19 mouse cellular contexts compared by ENCODE assay signal in the genomic region with DNA sequence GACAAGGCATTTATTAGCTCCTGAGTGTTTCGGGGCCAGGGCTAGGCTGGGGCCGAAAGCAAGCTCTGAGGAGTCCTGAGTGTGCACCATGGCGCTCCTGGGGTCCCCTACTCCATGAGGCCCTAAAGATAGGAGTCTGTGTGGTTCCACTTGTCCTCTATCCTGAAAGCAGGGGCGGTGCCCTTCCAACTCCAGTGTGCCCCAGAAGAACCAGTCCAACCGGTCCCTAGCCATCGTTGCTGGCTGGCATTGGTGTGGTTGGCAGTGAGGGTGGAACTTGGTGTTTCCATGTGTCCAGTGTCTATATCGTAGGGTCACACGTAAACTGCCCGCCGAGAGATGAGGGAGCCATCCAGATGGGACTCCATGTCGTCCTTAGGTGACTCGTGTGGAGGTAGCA. TPM values are rescaled to one million over a fixed set of nuclear protein-coding genes. Genes with fewer than 3 reads are reported as not detected.
DNase-seq lines count a peak whose midpoint lies in the region.
"Had no signal": no experiment of that assay in that cellular context is flagged by ENCODE, and none has a peak within 500 bp of the region (broad histone marks: within the 10 kb centered on the region; RNA-seq: fewer than 3 reads in every experiment).

No protein-coding gene starts in this region.

- peak; percentile 83 for DNase-seq in urinary bladder, postnatal 14 days (ENCODE audit: low spot score)
- no peak for DNase-seq in urinary bladder, adult 2 months (ENCODE audit: low spot score)
- peak; percentile 45 for DNase-seq in kidney, postnatal 14 days
- peak; percentile 61 for DNase-seq in lung, postnatal 14 days
- peak; percentile 68 to 78 for DNase-seq in urinary bladder, postnatal 36 days (ENCODE audit: low spot score in 2 of 2)
- DNase-seq in right cerebral cortex, adult 18-20 months = no peak
- DNase-seq in embryo, embryonic 10 days (ENCODE audit: low spot score) = no peak
- no peak for DNase-seq in layer of hippocampus, adult 11-12 months (ENCODE audit: low spot score)
- DNase-seq: adrenal gland, postnatal 36 days; cerebellum, postnatal 10 days; gastrocnemius, postnatal 36 days; heart, postnatal 36 days; layer of hippocampus, postnatal 36 days; right cerebral cortex, postnatal 25 days had no signal

RNA-seq across cellular contexts. Expression of gene Tomm40, which starts 8.9 kb away (rescaled TPM):
- 50.6 and 62.6 TPM in 2 replicates for polyA plus RNA-seq in urinary bladder, adult 2 months (2012; rRNA removed)

RNA-seq across cellular contexts. Expression of gene Apoe, which starts 25.2 kb away (rescaled TPM):
- polyA plus RNA-seq in urinary bladder, adult 2 months (2012; rRNA removed) = 1,139 and 1,516 TPM in 2 replicates

RNA-seq across cellular contexts. Expression of gene Nectin2, which starts 26.1 kb away (rescaled TPM):
- polyA plus RNA-seq in urinary bladder, adult 2 months (2012; rRNA removed) = 37.9 and 38.6 TPM in 2 replicates

RNA-seq across cellular contexts. Expression of gene Apoc1, which starts 31.7 kb away (rescaled TPM):
- 54.0 and 72.3 TPM in 2 replicates for polyA plus RNA-seq in urinary bladder, adult 2 months (2012; rRNA removed)

RNA-seq across cellular contexts. Expression of gene Apoc4, which starts 42.9 kb away (rescaled TPM):
- 0.19 and 0.28 TPM in 2 replicates for polyA plus RNA-seq in urinary bladder, adult 2 months (2012; rRNA removed)
- polyA plus RNA-seq: hindbrain, embryonic 15.5 days; limb, embryonic 11.5 days; macrophage; midbrain, embryonic 11.5 days; neural tube, embryonic 12.5 days had no signal

Comparison
In these comparisons a context has a peak if more than half of its experiments do, and no peak if none do; other contexts are left out.
1. DNase-seq: peak in urinary bladder, postnatal 14 days (single experiment), kidney, postnatal 14 days (single experiment), lung, postnatal 14 days (single experiment) and urinary bladder, postnatal 36 days (2 of 2); none in urinary bladder, adult 2 months (single experiment), right cerebral cortex, adult 18-20 months (single experiment), embryo, embryonic 10 days (single experiment) and layer of hippocampus, adult 11-12 months (single experiment).